Mouse (Mus musculus): ENCODE data around the gene Ttc24. TPM values are rescaled to one million over a fixed set of nuclear protein-coding genes. Genes with fewer than 3 reads are reported as not detected.

Gene Ttc24
- polyA plus RNA-seq, 1 experiment from 2014 or later: 0.11 TPM

DNA sequence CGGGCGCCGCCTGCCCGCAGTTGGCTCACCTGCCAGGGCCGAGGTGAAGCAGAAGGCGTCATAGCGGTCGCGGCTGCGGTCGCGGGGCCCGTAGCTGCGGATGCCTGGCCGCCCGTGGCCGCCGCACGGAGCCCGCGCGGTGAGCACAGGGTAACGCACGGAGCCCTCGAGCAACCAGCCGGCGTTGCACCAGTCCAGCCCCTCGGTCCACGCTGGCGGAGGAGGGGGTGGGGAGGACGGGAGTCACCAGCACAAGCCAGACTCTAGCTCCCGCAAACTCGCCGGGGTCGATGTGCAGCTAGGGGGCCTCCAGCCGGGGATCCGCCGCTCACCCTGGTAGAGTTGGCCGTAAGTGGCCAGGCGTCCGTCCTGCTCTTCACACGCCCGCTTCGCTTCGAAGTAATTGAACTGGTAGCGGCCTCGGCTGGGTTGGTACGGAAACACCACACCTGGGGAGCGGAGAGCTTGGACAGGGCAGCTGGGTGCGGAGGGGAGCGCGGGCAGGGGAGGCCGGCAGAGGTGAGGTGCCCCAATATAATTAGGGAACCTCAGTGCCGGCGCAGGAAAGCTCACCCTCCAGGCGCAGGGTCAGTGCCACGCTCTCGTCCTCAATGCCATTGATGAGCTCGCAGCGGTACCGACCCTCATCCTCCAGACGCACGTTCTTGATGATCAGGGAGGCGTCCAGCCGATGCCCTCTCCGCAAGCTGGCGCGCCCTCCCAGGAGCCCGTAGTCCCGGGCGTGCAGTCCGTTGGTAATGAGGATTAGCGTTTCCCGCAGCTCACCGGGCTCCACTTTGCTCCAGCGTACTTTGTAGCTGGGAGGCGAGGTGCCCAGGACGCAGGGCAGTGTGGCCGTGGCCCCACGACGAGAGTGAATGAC, 54.7 kb downstream of the Ttc24 start:
- Histone ChIP-seq H3K27me3 (ENCODE audit: control insufficient read depth, insufficient read depth, low read length) (peaks cover 44% of the 10 kb centered on the region), H3K9ac (replicated peaks; ENCODE audit: low read length) (peak overlapping the region; percentile 25), H3K27ac (replicated peaks; ENCODE audit: low read depth, low read length) (no peak overlapping the region), H3K4me1 (ENCODE audit: control insufficient read depth, insufficient read depth, low read length) (peaks cover 10% of the 10 kb centered on the region), H3K4me3 (ENCODE audit: low read depth, low read length) (peak overlapping the region; percentile 51), H3K36me3 (replicated peaks; ENCODE audit: control insufficient read depth, insufficient read depth, low read depth, low read length) (no peaks in the 10 kb centered on the region), H3K9me3 (replicated peaks; ENCODE audit: control insufficient read depth, low read length) (no peaks in the 10 kb centered on the region; the same call in 1 of the 2 replicates), H3K4me2 (ENCODE audit: low read depth, low read length) (peak overlapping the region; percentile 95)
- 1% methylated on average over 81 of the region's 81 CpGs for WGBS
- ATAC-seq (replicated peaks; ENCODE audit: insufficient number of reproducible peaks, low FRiP score, low TSS enrichment, low read depth) (peak; percentile 66), DNase-seq (ENCODE audit: low spot score) (peak; percentile 42)

DNA sequence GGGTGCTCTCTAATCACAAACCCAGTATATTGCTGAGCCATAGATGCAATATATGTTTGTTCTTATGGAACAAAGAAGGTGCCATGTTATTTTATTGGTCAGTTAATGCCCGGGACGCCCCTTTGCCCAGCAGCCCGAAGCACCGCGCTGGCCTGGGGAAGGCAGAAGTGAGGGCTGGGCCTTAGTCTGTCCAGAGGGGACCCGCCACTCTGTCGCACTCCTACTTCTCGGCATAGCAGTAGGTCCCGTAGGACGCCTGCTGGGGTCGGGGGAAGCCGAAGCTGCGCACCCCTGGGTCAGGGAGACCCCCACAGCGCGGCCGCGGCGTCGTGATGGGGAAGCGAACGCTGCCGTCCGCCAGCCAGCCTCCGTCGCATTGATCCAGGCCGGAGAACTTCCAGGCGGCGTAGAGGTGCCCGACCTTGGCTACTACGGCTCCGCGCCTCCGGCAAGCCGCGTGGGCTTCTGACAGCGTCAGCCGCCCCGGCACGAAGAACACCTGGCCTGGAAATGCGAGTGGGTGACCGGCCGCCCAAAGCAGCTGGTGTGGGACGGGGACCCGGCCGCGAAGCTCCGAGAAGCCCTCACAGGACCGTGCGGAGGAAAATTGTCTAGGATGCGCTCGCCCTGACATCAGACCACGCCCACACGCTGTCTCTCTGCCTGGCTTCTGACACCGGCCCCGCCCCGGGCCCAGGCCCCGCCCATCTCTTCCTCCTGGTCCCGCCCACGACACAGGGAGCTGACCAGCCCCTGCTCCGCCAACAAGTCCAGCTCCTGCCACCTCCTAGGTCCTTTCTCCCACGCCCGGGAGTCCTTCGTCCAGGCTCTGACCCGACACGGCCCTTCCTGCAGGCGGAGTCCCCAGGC, 55.5 kb downstream of the Ttc24 start:
- H3K4me1 ChIP-seq (ENCODE audit: control insufficient read depth, insufficient read depth, low read length): peaks cover 10% of the 10 kb centered on the region
- peaks cover 44% of the 10 kb centered on the region for H3K27me3 ChIP-seq (ENCODE audit: control insufficient read depth, insufficient read depth, low read length)
- DNase-seq (ENCODE audit: low spot score): peak; percentile 89
- ATAC-seq (replicated peaks; ENCODE audit: insufficient number of reproducible peaks, low FRiP score, low TSS enrichment, low read depth): peak; percentile 77
- WGBS: under 1% methylated on average over 65 of the region's 66 CpGs
- peak overlapping the region; percentile 51 for H3K4me3 ChIP-seq (ENCODE audit: low read depth, low read length)
- no peaks in the 10 kb centered on the region for H3K36me3 ChIP-seq (replicated peaks; ENCODE audit: control insufficient read depth, insufficient read depth, low read depth, low read length)
- no peaks in the 10 kb centered on the region for H3K9me3 ChIP-seq (replicated peaks; ENCODE audit: control insufficient read depth, low read length)
- no peak overlapping the region for H3K27ac ChIP-seq (replicated peaks; ENCODE audit: low read depth, low read length)
- H3K4me2 ChIP-seq (ENCODE audit: low read depth, low read length): peak overlapping the region; percentile 95
- H3K9ac ChIP-seq (replicated peaks; ENCODE audit: low read length): no peak overlapping the region

Other genes with a start within 250 kb of the Ttc24 start
- not detected in 2 replicates for gene Sh2d2a, start 231.5 kb downstream of the Ttc24 start, polyA plus RNA-seq (2014; fragmentation: Nextera tagmentation; extraction: Ambion mirVana)
- 21.5 and 21.7 TPM in 2 replicates for gene Prcc, start 192.7 kb downstream of the Ttc24 start, polyA plus RNA-seq (2014; fragmentation: Nextera tagmentation; extraction: Ambion mirVana)
- 269 and 289 TPM in 2 replicates for gene Hdgf, start 172.0 kb downstream of the Ttc24 start, polyA plus RNA-seq (2014; fragmentation: Nextera tagmentation; extraction: Ambion mirVana)
- gene Mrpl24, start 158.8 kb downstream of the Ttc24 start, polyA plus RNA-seq (2014; fragmentation: Nextera tagmentation; extraction: Ambion mirVana): 73.6 and 79.3 TPM in 2 replicates
- gene Isg20l2, start 148.0 kb downstream of the Ttc24 start, polyA plus RNA-seq (2014; fragmentation: Nextera tagmentation; extraction: Ambion mirVana): 51.5 and 52.3 TPM in 2 replicates
- gene Rrnad1, start 147.6 kb downstream of the Ttc24 start, polyA plus RNA-seq (2014; fragmentation: Nextera tagmentation; extraction: Ambion mirVana): 13.5 and 16.0 TPM in 2 replicates
- gene Crabp2, start 129.6 kb downstream of the Ttc24 start, polyA plus RNA-seq (2014; fragmentation: Nextera tagmentation; extraction: Ambion mirVana): 626 and 642 TPM in 2 replicates
- 15.1 and 16.2 TPM in 2 replicates for gene Nes, start 107.2 kb downstream of the Ttc24 start, polyA plus RNA-seq (2014; fragmentation: Nextera tagmentation; extraction: Ambion mirVana)
- gene Bcan, start 78.1 kb downstream of the Ttc24 start, polyA plus RNA-seq (2014; fragmentation: Nextera tagmentation; extraction: Ambion mirVana): 0.06 TPM in 1 of 2 replicates, not detected in the other
- gene Hapln2, start 50.7 kb downstream of the Ttc24 start, polyA plus RNA-seq (2014; fragmentation: Nextera tagmentation; extraction: Ambion mirVana): 0.32 TPM in 1 of 2 replicates, not detected in the other
- 34.7 and 37.8 TPM in 2 replicates for gene Gpatch4, start 35.2 kb downstream of the Ttc24 start, polyA plus RNA-seq (2014; fragmentation: Nextera tagmentation; extraction: Ambion mirVana)
- 157 and 169 TPM in 2 replicates for gene Naxe, start 19.8 kb downstream of the Ttc24 start, polyA plus RNA-seq (2014; fragmentation: Nextera tagmentation; extraction: Ambion mirVana)
- gene Iqgap3, start 3.7 kb upstream of the Ttc24 start, polyA plus RNA-seq (2014; fragmentation: Nextera tagmentation; extraction: Ambion mirVana): 17.8 and 18.1 TPM in 2 replicates
- gene Mef2d, start 64.1 kb upstream of the Ttc24 start, polyA plus RNA-seq (2014; fragmentation: Nextera tagmentation; extraction: Ambion mirVana): 11.5 and 12.5 TPM in 2 replicates
- 0.25 and 0.26 TPM in 2 replicates for gene Rhbg, start 176.4 kb upstream of the Ttc24 start, polyA plus RNA-seq (2014; fragmentation: Nextera tagmentation; extraction: Ambion mirVana)
- 0.36 TPM in 1 of 2 replicates, not detected in the other for gene Gm38392, start 208.9 kb upstream of the Ttc24 start, polyA plus RNA-seq (2014; fragmentation: Nextera tagmentation; extraction: Ambion mirVana)
- 9.8 and 13.1 TPM in 2 replicates for gene Tsacc, start 218.7 kb upstream of the Ttc24 start, polyA plus RNA-seq (2014; fragmentation: Nextera tagmentation; extraction: Ambion mirVana)
- gene Cct3, start 218.8 kb upstream of the Ttc24 start, polyA plus RNA-seq (2014; fragmentation: Nextera tagmentation; extraction: Ambion mirVana): 784 and 788 TPM in 2 replicates
- 77.9 and 87.3 TPM in 2 replicates for gene Glmp, start 246.7 kb upstream of the Ttc24 start, polyA plus RNA-seq (2014; fragmentation: Nextera tagmentation; extraction: Ambion mirVana)

All from embryonic facial prominence, embryonic 11.5 days (tissue).